Mouse (Mus musculus): ENCODE results near the gene Actr8. TPM values are rescaled to one million over a fixed set of nuclear protein-coding genes. Genes with fewer than 3 reads are reported as not detected.

Gene Actr8
- polyA plus RNA-seq, 1 experiment from 2014 or later = 27.6 TPM

GRCm38 (mm10) chr14:29997345-29997744 is 19.2 kb downstream of the Actr8 start:
- H3K4me3 ChIP-seq (ENCODE audit: low read depth, low read length) = no peak overlapping the region
- peaks cover 13% of the 10 kb centered on the region for H3K36me3 ChIP-seq (ENCODE audit: control insufficient read depth, insufficient read depth, low read length)
- no peak overlapping the region for H3K9ac ChIP-seq (ENCODE audit: low read length)
- H3K27ac ChIP-seq (replicated peaks) = no peak overlapping the region
- ATAC-seq (ENCODE audit: low FRiP score, low TSS enrichment) (no peak), DNase-seq (ENCODE audit: low spot score) (no peak)
- H3K27me3 ChIP-seq (ENCODE audit: control insufficient read depth, insufficient read depth, low read length) = no peaks in the 10 kb centered on the region
- H3K4me1 ChIP-seq (replicated peaks; ENCODE audit: control insufficient read depth, insufficient read depth) = no peaks in the 10 kb centered on the region
- TF ChIP-seq EP300 (optimal IDR thresholded peaks at IDR 0.05) (no peak), CTCF (IDR thresholded peaks at IDR 0.05; ENCODE audit: low read depth) (no peak)
- H3K4me2 ChIP-seq (replicated peaks; ENCODE audit: low read depth) = no peak overlapping the region
- no peaks in the 10 kb centered on the region for H3K9me3 ChIP-seq (ENCODE audit: control insufficient read depth, low read length)

- no peak for ATAC-seq (ENCODE audit: low FRiP score, low TSS enrichment)
- 69% methylated on average over 13 of the region's 13 CpGs for WGBS
- TF ChIP-seq EP300 (optimal IDR thresholded peaks at IDR 0.05) (no peak), CTCF (IDR thresholded peaks at IDR 0.05; ENCODE audit: low read depth) (no peak)
- H3K9me3 ChIP-seq (ENCODE audit: control insufficient read depth, low read length) = no peaks in the 10 kb centered on the region
- no peak for DNase-seq (ENCODE audit: low spot score)
- H3K4me1 ChIP-seq (replicated peaks; ENCODE audit: control insufficient read depth, insufficient read depth) = no peaks in the 10 kb centered on the region
- peak overlapping the region; percentile 30; the same call in 1 of the 2 replicates for H3K27ac ChIP-seq (replicated peaks)
- H3K36me3 ChIP-seq (ENCODE audit: control insufficient read depth, insufficient read depth, low read length) = peaks cover 7% of the 10 kb centered on the region; the same call in 1 of the 2 replicates
- no peak overlapping the region for H3K9ac ChIP-seq (ENCODE audit: low read length)
- no peak overlapping the region for H3K4me2 ChIP-seq (replicated peaks; ENCODE audit: low read depth)
- no peak overlapping the region for H3K4me3 ChIP-seq (ENCODE audit: low read depth, low read length)
- H3K27me3 ChIP-seq (ENCODE audit: control insufficient read depth, insufficient read depth, low read length) = no peaks in the 10 kb centered on the region
Measured at GRCm38 (mm10) chr14:29998747-29999474, 20.8 kb downstream of the Actr8 start.

- 0 out of 2 replicates have a peak, but pooled peaks cover 3% of the 10 kb centered on the region for H3K36me3 ChIP-seq (ENCODE audit: control insufficient read depth, insufficient read depth, low read length)
- H3K4me2 ChIP-seq (replicated peaks; ENCODE audit: low read depth) = no peak overlapping the region
- no peak overlapping the region for H3K4me3 ChIP-seq (ENCODE audit: low read depth, low read length)
- no peaks in the 10 kb centered on the region for H3K27me3 ChIP-seq (ENCODE audit: control insufficient read depth, insufficient read depth, low read length)
- ATAC-seq (ENCODE audit: low FRiP score, low TSS enrichment) = no peak; the same call in 1 of the 2 replicates
- no peaks in the 10 kb centered on the region for H3K9me3 ChIP-seq (ENCODE audit: control insufficient read depth, low read length)
- no peak overlapping the region for H3K9ac ChIP-seq (ENCODE audit: low read length)
- WGBS = 80% methylated on average over 3 of the region's 3 CpGs
- H3K4me1 ChIP-seq (replicated peaks; ENCODE audit: control insufficient read depth, insufficient read depth) = no peaks in the 10 kb centered on the region
- no peak overlapping the region for H3K27ac ChIP-seq (replicated peaks)
- DNase-seq (ENCODE audit: low spot score) = no peak
- TF ChIP-seq EP300 (optimal IDR thresholded peaks at IDR 0.05) = no peak
Measured at GRCm38 (mm10) chr14:29999475-29999811, 21.3 kb downstream of the Actr8 start.

GRCm38 (mm10) chr14:30008733-30009575 is 30.8 kb downstream of the Actr8 start, which contains the start of the genes Il17rb and Chdh:
Gene Il17rb (minus strand): TSS chr14:30008896.
Gene Chdh (plus strand): TSS chr14:30009023.
- Histone ChIP-seq H3K4me3 (ENCODE audit: low read depth, low read length) (peak within 1 kb of the TSS; percentile 39), H3K9ac (ENCODE audit: low read length) (peak within 1 kb of the TSS; percentile 41; the same call in 1 of the 2 replicates), H3K4me1 (replicated peaks; ENCODE audit: control insufficient read depth, insufficient read depth) (0 out of 2 replicates have a peak, but pooled peaks cover 4% of the 10 kb centered on the region), H3K27ac (replicated peaks) (peak within 1 kb of the TSS; percentile 77), H3K27me3 (ENCODE audit: control insufficient read depth, insufficient read depth, low read length) (no peaks in the 10 kb centered on the region), H3K4me2 (replicated peaks; ENCODE audit: low read depth) (peak within 1 kb of the TSS; percentile 75), H3K36me3 (ENCODE audit: control insufficient read depth, insufficient read depth, low read length) (no peaks in the 10 kb centered on the region), H3K9me3 (ENCODE audit: control insufficient read depth, low read length) (no peaks in the 10 kb centered on the region)
- DNase-seq (ENCODE audit: low spot score) (peak; percentile 91), ATAC-seq (ENCODE audit: low FRiP score, low TSS enrichment) (peak; percentile 92)
- WGBS = 11% methylated on average over 44 of the region's 54 CpGs
- TF ChIP-seq CTCF (IDR thresholded peaks at IDR 0.05; ENCODE audit: low read depth) = no peak
- no peak for TF ChIP-seq EP300 (optimal IDR thresholded peaks at IDR 0.05)

- 0 out of 2 replicates have a peak, but pooled peaks cover 4% of the 10 kb centered on the region for H3K4me1 ChIP-seq (replicated peaks; ENCODE audit: control insufficient read depth, insufficient read depth)
- ATAC-seq (ENCODE audit: low FRiP score, low TSS enrichment) (peak; percentile 53), DNase-seq (ENCODE audit: low spot score) (peak; percentile 83)
- H3K4me3 ChIP-seq (ENCODE audit: low read depth, low read length) = 0 out of 2 replicates have a peak overlapping the region, but pooled peaks have one; percentile 39
- no peaks in the 10 kb centered on the region for H3K27me3 ChIP-seq (ENCODE audit: control insufficient read depth, insufficient read depth, low read length)
- peak overlapping the region; percentile 77 for H3K27ac ChIP-seq (replicated peaks)
- WGBS = 36% methylated on average over 10 of the region's 10 CpGs
- H3K9ac ChIP-seq (ENCODE audit: low read length) = no peak overlapping the region
- H3K9me3 ChIP-seq (ENCODE audit: control insufficient read depth, low read length) = no peaks in the 10 kb centered on the region
- no peak for TF ChIP-seq CTCF (IDR thresholded peaks at IDR 0.05; ENCODE audit: low read depth)
- no peak for TF ChIP-seq EP300 (optimal IDR thresholded peaks at IDR 0.05)
- H3K4me2 ChIP-seq (replicated peaks; ENCODE audit: low read depth) = peak overlapping the region; percentile 75
- no peaks in the 10 kb centered on the region for H3K36me3 ChIP-seq (ENCODE audit: control insufficient read depth, insufficient read depth, low read length)
Measured at GRCm38 (mm10) chr14:30009864-30010560, 31.9 kb downstream of the Actr8 start.

All from stomach, postnatal 0 days (tissue).